Mouse (Mus musculus): ENCODE measurements around the gene Itln1. TPM values are rescaled to one million over a fixed set of nuclear protein-coding genes. Genes with fewer than 3 reads are reported as not detected.

The Itln1 gene
- total and polyA plus RNA-seq, 3 experiments, result not detected

DNA sequence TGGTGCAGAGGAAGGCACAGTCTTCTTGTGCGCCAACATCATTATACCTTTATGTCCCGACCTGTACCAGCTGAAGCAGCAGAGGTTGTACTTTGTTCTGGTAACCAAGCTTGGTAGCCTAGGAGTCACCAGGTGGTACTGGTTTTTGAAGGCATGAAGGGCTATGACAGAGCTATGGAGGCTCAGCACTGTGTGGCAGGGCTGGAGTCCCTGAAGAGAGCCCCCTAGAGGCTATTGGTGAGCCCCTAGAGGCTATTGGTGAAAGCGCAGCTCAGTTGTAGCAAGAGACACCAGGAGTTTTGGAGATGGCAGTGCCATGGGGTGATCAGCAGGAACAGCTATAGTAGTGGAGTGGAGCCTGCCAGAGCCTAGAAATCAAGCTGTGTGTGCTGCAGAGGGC, 29.2 kb upstream of the Itln1 start:
- TF ChIP-seq GATA1 (IDR thresholded peaks at IDR 0.05; ENCODE audit: borderline replicate concordance, low read length) (no peak), CTCF (IDR thresholded peaks at IDR 0.05; ENCODE audit: low read depth, low read length) (peak; percentile 53; the same call in 1 of the 2 replicates), POLR2AphosphoS5 (IDR thresholded peaks at IDR 0.05; ENCODE audit: insufficient replicate concordance, low read depth, low read length) (no peak), TAL1 (conservative IDR thresholded peaks at IDR 0.05; ENCODE audit: low read depth, low read length) (no peak), GATA2 (IDR thresholded peaks at IDR 0.05; ENCODE audit: borderline replicate concordance, low read depth, low read length) (no peak)
- no peaks in the 10 kb centered on the region for H3K4me1 ChIP-seq (ENCODE audit: insufficient read depth, low read depth, low read length)
- H3K4me3 ChIP-seq (ENCODE audit: low read depth, low read length), result no peak overlapping the region
- H3K27me3 ChIP-seq (ENCODE audit: insufficient read depth, low read length), result no peaks in the 10 kb centered on the region
- no peak for DNase-seq (ENCODE audit: low spot score)
- peaks cover 38% of the 10 kb centered on the region for H3K9me3 ChIP-seq (replicated peaks)
- H3K36me3 ChIP-seq (replicated peaks), result no peaks in the 10 kb centered on the region
- ATAC-seq (ENCODE audit: extremely low read depth, insufficient number of reproducible peaks, low FRiP score, poor library complexity, severe bottlenecking), result 0 out of 2 replicates have a peak, but pooled peaks have one; percentile 1

DNA sequence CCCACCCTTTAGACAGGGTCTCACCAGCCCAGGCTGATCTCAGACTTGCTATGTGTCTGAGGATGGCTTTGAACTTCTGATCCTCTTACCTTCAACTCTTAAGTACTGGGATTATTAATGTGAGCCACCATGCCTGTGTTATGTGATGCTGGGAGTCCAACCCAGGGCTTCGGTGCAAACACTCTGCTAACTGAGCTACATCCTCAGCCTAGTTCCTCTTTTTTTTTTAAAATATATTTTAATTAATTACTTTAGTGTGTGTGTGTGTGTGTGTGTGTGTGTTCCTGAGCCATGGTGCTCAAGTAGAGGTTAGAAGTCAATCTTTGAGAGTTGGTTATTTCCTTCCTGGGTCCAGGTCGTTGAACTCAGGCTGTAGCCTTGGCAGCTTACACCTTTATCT, 27.9 kb upstream of the Itln1 start:
- DNase-seq (ENCODE audit: low spot score), result no peak
- TF ChIP-seq GATA2 (IDR thresholded peaks at IDR 0.05; ENCODE audit: borderline replicate concordance, low read depth, low read length) (no peak), POLR2AphosphoS5 (IDR thresholded peaks at IDR 0.05; ENCODE audit: insufficient replicate concordance, low read depth, low read length) (no peak), GATA1 (IDR thresholded peaks at IDR 0.05; ENCODE audit: borderline replicate concordance, low read length) (no peak), TAL1 (conservative IDR thresholded peaks at IDR 0.05; ENCODE audit: low read depth, low read length) (no peak), CTCF (IDR thresholded peaks at IDR 0.05; ENCODE audit: low read depth, low read length) (no peak)
- no peaks in the 10 kb centered on the region for H3K27me3 ChIP-seq (ENCODE audit: insufficient read depth, low read length)
- no peak overlapping the region for H3K4me3 ChIP-seq (ENCODE audit: low read depth, low read length)
- no peaks in the 10 kb centered on the region for H3K4me1 ChIP-seq (ENCODE audit: insufficient read depth, low read depth, low read length)
- H3K9me3 ChIP-seq (replicated peaks), result peaks cover 44% of the 10 kb centered on the region
- ATAC-seq (ENCODE audit: extremely low read depth, insufficient number of reproducible peaks, low FRiP score, poor library complexity, severe bottlenecking), result no peak
- H3K36me3 ChIP-seq (replicated peaks), result no peaks in the 10 kb centered on the region

DNA sequence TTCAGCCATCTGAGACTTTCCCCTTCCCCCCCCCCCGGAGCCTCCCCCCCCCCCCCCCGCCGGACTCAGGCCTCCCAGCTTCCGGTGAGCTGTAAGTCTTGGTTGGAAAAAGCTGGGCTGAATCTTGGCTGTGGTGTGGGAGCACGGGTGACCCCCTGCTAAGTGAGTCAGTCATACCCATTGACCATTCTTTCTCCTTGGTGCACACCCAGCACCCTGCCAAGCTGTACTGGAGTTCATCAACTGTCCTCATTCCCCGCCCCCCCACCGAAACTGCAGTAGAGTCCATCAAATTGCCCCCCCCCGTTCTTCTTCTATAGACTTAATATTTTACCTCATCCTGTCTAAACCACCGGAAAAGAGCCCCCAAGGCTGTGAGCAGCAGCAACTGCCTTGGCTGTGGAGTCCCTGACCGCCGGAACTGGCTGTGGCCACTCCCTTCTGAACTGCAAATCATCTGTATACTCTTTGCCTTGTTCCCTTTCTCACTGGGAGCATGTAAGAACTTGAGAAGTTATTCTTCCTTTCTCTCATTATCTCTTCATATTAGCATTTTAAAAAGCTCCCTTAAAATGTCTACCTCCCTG, 26.6 kb upstream of the Itln1 start:
- H3K4me1 ChIP-seq (ENCODE audit: insufficient read depth, low read depth, low read length), result no peaks in the 10 kb centered on the region
- TF ChIP-seq POLR2AphosphoS5 (IDR thresholded peaks at IDR 0.05; ENCODE audit: insufficient replicate concordance, low read depth, low read length) (no peak), CTCF (IDR thresholded peaks at IDR 0.05; ENCODE audit: low read depth, low read length) (no peak), TAL1 (conservative IDR thresholded peaks at IDR 0.05; ENCODE audit: low read depth, low read length) (no peak), GATA2 (IDR thresholded peaks at IDR 0.05; ENCODE audit: borderline replicate concordance, low read depth, low read length) (no peak), GATA1 (IDR thresholded peaks at IDR 0.05; ENCODE audit: borderline replicate concordance, low read length) (no peak)
- H3K9me3 ChIP-seq (replicated peaks), result peaks cover 42% of the 10 kb centered on the region
- DNase-seq (ENCODE audit: low spot score), result no peak
- no peaks in the 10 kb centered on the region for H3K36me3 ChIP-seq (replicated peaks)
- ATAC-seq (ENCODE audit: extremely low read depth, insufficient number of reproducible peaks, low FRiP score, poor library complexity, severe bottlenecking), result no peak
- H3K27me3 ChIP-seq (ENCODE audit: insufficient read depth, low read length), result no peaks in the 10 kb centered on the region
- H3K4me3 ChIP-seq (ENCODE audit: low read depth, low read length), result no peak overlapping the region

DNA sequence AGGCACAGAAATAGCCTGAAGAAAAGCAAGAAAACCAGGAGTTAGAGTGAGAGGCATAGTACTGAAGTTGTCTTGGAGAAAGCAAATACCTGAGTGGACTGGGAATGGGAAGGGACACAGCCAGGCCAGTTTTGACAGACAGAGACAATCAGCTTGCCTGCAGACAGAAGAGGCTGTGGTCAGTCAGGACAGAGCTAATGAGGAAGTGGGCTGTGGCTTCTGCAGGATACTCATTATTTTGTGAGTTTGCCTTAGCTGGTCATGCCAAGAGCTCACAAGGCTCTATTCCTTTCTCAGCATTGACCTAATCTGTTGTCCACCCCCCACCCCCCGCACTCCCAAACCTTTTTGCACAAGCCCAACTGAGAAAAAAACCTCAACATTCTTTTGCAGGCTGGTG, 26.1 kb upstream of the Itln1 start:
- H3K36me3 ChIP-seq (replicated peaks), result no peaks in the 10 kb centered on the region
- no peaks in the 10 kb centered on the region for H3K4me1 ChIP-seq (ENCODE audit: insufficient read depth, low read depth, low read length)
- no peaks in the 10 kb centered on the region for H3K27me3 ChIP-seq (ENCODE audit: insufficient read depth, low read length)
- no peak for DNase-seq (ENCODE audit: low spot score)
- H3K9me3 ChIP-seq (replicated peaks), result peaks cover 40% of the 10 kb centered on the region
- TF ChIP-seq CTCF (IDR thresholded peaks at IDR 0.05; ENCODE audit: low read depth, low read length) (no peak), TAL1 (conservative IDR thresholded peaks at IDR 0.05; ENCODE audit: low read depth, low read length) (no peak), GATA1 (IDR thresholded peaks at IDR 0.05; ENCODE audit: borderline replicate concordance, low read length) (no peak)
- ATAC-seq (ENCODE audit: extremely low read depth, insufficient number of reproducible peaks, low FRiP score, poor library complexity, severe bottlenecking), result no peak
- no peak overlapping the region for H3K4me3 ChIP-seq (ENCODE audit: low read depth, low read length)

DNA sequence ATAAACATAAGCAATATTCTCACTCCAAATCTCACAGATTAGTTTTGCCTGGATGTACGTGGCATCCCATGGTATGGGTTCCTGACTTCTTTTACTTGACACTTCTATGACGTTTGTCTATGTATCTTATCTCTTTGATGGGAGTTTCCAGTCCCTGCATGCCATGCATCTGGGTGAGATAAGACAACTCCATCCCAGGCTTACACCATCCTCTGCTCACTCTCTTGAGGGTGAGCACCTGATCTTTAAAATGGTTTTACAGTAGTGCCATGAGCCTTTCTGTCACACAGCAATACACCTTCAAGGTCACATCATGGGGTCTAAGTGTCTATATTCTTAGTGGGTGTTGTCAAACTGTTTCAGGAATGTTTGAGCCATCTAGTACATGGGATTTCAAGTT, 25.2 kb upstream of the Itln1 start:
- no peaks in the 10 kb centered on the region for H3K4me1 ChIP-seq (ENCODE audit: insufficient read depth, low read depth, low read length)
- H3K4me3 ChIP-seq (ENCODE audit: low read depth, low read length), result no peak overlapping the region
- no peaks in the 10 kb centered on the region for H3K27me3 ChIP-seq (ENCODE audit: insufficient read depth, low read length)
- TF ChIP-seq POLR2AphosphoS5 (IDR thresholded peaks at IDR 0.05; ENCODE audit: insufficient replicate concordance, low read depth, low read length) (no peak), TAL1 (conservative IDR thresholded peaks at IDR 0.05; ENCODE audit: low read depth, low read length) (no peak), CTCF (IDR thresholded peaks at IDR 0.05; ENCODE audit: low read depth, low read length) (no peak), GATA2 (IDR thresholded peaks at IDR 0.05; ENCODE audit: borderline replicate concordance, low read depth, low read length) (no peak), GATA1 (IDR thresholded peaks at IDR 0.05; ENCODE audit: borderline replicate concordance, low read length) (no peak)
- DNase-seq (ENCODE audit: low spot score) (no peak), ATAC-seq (ENCODE audit: extremely low read depth, insufficient number of reproducible peaks, low FRiP score, poor library complexity, severe bottlenecking) (no peak)
- H3K36me3 ChIP-seq (replicated peaks), result no peaks in the 10 kb centered on the region
- peaks cover 38% of the 10 kb centered on the region for H3K9me3 ChIP-seq (replicated peaks)

DNA sequence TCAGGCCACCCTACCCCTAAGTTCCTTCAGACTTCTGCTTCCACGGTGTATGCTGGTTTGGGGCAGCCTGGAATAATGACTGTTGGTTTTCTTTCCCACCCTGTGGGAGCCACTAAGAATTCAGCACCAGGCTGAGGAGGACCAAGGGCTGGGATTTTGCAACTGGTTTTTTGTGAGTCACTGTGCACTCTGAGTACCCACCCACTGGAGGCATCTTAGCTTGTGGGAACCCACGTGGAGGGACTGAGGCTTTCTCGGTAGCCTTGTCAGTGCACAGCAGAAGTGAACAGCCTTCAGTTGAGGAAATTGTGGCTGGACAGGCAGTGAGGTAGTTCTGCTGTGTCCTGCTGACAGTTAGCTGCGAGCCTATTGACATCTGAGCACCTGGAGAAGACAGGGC, 23.8 kb upstream of the Itln1 start, which contains the start of gene Cd244a:
Cd244a (plus strand) TSS at position 296 of the 400 bp plus-strand sequence.
- Histone ChIP-seq H3K36me3 (replicated peaks) (no peaks in the 10 kb centered on the region), H3K4me1 (ENCODE audit: insufficient read depth, low read depth, low read length) (no peaks in the 10 kb centered on the region), H3K27me3 (ENCODE audit: insufficient read depth, low read length) (no peaks in the 10 kb centered on the region), H3K4me3 (ENCODE audit: low read depth, low read length) (no peak within 1 kb of the TSS), H3K9me3 (replicated peaks) (peaks cover 34% of the 10 kb centered on the region)
- TF ChIP-seq GATA2 (IDR thresholded peaks at IDR 0.05; ENCODE audit: borderline replicate concordance, low read depth, low read length) (no peak), TAL1 (conservative IDR thresholded peaks at IDR 0.05; ENCODE audit: low read depth, low read length) (no peak), POLR2AphosphoS5 (IDR thresholded peaks at IDR 0.05; ENCODE audit: insufficient replicate concordance, low read depth, low read length) (no peak), GATA1 (IDR thresholded peaks at IDR 0.05; ENCODE audit: borderline replicate concordance, low read length) (no peak), CTCF (IDR thresholded peaks at IDR 0.05; ENCODE audit: low read depth, low read length) (no peak)
- DNase-seq (ENCODE audit: low spot score), result no peak
- no peak for ATAC-seq (ENCODE audit: extremely low read depth, insufficient number of reproducible peaks, low FRiP score, poor library complexity, severe bottlenecking)
